Mouse (Mus musculus) CH12.LX (cell line): ENCODE measurements around the gene Tnip3. TPM values are rescaled to one million over a fixed set of nuclear protein-coding genes. Genes with fewer than 3 reads are reported as not detected.

Experiments
- DNase-seq: peaks from one replicate; pipeline ENCODE4 v3.0.0-alpha.2; 2013; ENCODE audit errors: extremely low read depth
- H3K27ac ChIP-seq: 2 replicates; pipeline ENCODE4 v1.5.1; 2012; ENCODE audit warnings: low read depth, mild to moderate bottlenecking, control low read depth, moderate library complexity; ENCODE audit not compliant: insufficient read depth
- H3K27me3 ChIP-seq: replicated peaks from 2 replicates; pipeline ENCODE3; 2012; ENCODE audit warnings: inconsistent platforms
- H3K36me3 ChIP-seq, 2 experiments: replicated peaks in 1 of 2; 2 replicates each; pipeline versions ENCODE3 to v1.6.1; 2012; ENCODE audit warnings: inconsistent platforms in 1 of 2, low read length in 1 of 2, mild to moderate bottlenecking in 1 of 2, mixed read lengths in 1 of 2, moderate library complexity in 1 of 2; ENCODE audit not compliant: control insufficient read depth in 1 of 2, insufficient read depth in 1 of 2
- H3K4me1 ChIP-seq, 2 experiments: 2 replicates each; pipeline ENCODE4 v1.6.1; 2012; ENCODE audit warnings: inconsistent platforms in 1 of 2, moderate library complexity in 1 of 2; ENCODE audit not compliant: insufficient read depth in 2 of 2, control insufficient read depth in 1 of 2
- H3K4me2 ChIP-seq: 2 replicates; pipeline ENCODE4 v1.6.1; 2012; ENCODE audit warnings: low read depth, mild to moderate bottlenecking, control low read depth; ENCODE audit not compliant: poor library complexity, insufficient read depth, severe bottlenecking
- H3K4me3 ChIP-seq, 3 experiments: fragments of 150-350 bp in 1 of 3; sonication (generic) in 1 of 3; replicated peaks in 1 of 3; 2 replicates each; pipeline versions ENCODE3 to v1.5.1; 2011 to 2012; ENCODE audit warnings: low read depth in 2 of 3, low read length in 2 of 3, mild to moderate bottlenecking in 2 of 3, moderate library complexity in 2 of 3, control low read depth in 1 of 3, improper control_type of control experiment in 1 of 3, inconsistent platforms in 1 of 3, mixed read lengths in 1 of 3; ENCODE audit not compliant: poor library complexity in 1 of 3
- H3K79me2 ChIP-seq: replicated peaks from 2 replicates; pipeline ENCODE4 v1.6.1; 2012; ENCODE audit warnings: mild to moderate bottlenecking, moderate library complexity; ENCODE audit not compliant: control insufficient read depth, poor library complexity, insufficient read depth, severe bottlenecking; ENCODE audit errors: extremely low read depth
- H3K9ac ChIP-seq: 2 replicates; pipeline ENCODE4 v1.6.1; 2012; ENCODE audit warnings: low read depth, mild to moderate bottlenecking, control low read depth, moderate library complexity; ENCODE audit not compliant: insufficient read depth
- H3K9me3 ChIP-seq: replicated peaks from 2 replicates; pipeline ENCODE3; 2012; ENCODE audit warnings: low read length, inconsistent platforms, mixed read lengths
- BHLHE40 ChIP-seq: IDR thresholded peaks from 2 replicates; pipeline ENCODE4 v1.6.1; 2011; ENCODE audit warnings: mild to moderate bottlenecking, low read depth, low read length, improper control_type of control experiment
- CHD1 ChIP-seq: IDR thresholded peaks from 2 replicates; pipeline ENCODE4 v1.6.1; 2012; ENCODE audit warnings: low read depth, low read length, improper control_type of control experiment, inconsistent platforms
- CHD2 ChIP-seq: IDR thresholded peaks from 2 replicates; pipeline ENCODE4 v1.6.1; 2011; ENCODE audit warnings: low read length, improper control_type of control experiment
- CTCF ChIP-seq, 2 experiments: IDR thresholded peaks in 1 of 2; conservative IDR thresholded peaks in 1 of 2; 2 replicates each; pipeline ENCODE4 v1.5.1; 2011 to 2012; ENCODE audit warnings: low read depth in 2 of 2, low read length in 2 of 2, improper control_type of control experiment in 1 of 2, inconsistent platforms in 1 of 2, mild to moderate bottlenecking in 1 of 2, moderate library complexity in 1 of 2
- E2F4 ChIP-seq: IDR thresholded peaks from 2 replicates; pipeline ENCODE4 v1.6.1; 2011; ENCODE audit warnings: low read depth, low read length, improper control_type of control experiment; ENCODE audit not compliant: insufficient replicate concordance
- ELF1 ChIP-seq: IDR thresholded peaks from 2 replicates; pipeline ENCODE4 v1.6.1; 2014; ENCODE audit warnings: low read depth, mild to moderate bottlenecking, inconsistent platforms, low read length, improper control_type of control experiment
- EP300 ChIP-seq: IDR thresholded peaks from 2 replicates; pipeline ENCODE4 v1.6.1; 2011; ENCODE audit warnings: low read length, improper control_type of control experiment
- ETS1 ChIP-seq: conservative IDR thresholded peaks from 2 replicates; pipeline ENCODE4 v1.6.1; 2012; ENCODE audit warnings: low read depth, mild to moderate bottlenecking, inconsistent platforms, low read length, improper control_type of control experiment, moderate library complexity
- GABPA ChIP-seq: IDR thresholded peaks from 2 replicates; pipeline ENCODE4 v1.6.1; 2012; ENCODE audit warnings: low read depth, low read length, improper control_type of control experiment, inconsistent platforms; ENCODE audit not compliant: insufficient replicate concordance
- HCFC1 ChIP-seq: IDR thresholded peaks from 2 replicates; pipeline ENCODE4 v1.6.1; 2012; ENCODE audit warnings: low read depth, mild to moderate bottlenecking, inconsistent platforms, low read length, improper control_type of control experiment
- IRF4 ChIP-seq: IDR thresholded peaks from 2 replicates; pipeline ENCODE4 v1.6.1; 2014; ENCODE audit warnings: low read depth, mild to moderate bottlenecking, inconsistent platforms, low read length, improper control_type of control experiment
- JUN ChIP-seq: IDR thresholded peaks from 2 replicates; pipeline ENCODE4 v1.6.1; 2011; ENCODE audit warnings: low read depth, mild to moderate bottlenecking, low read length, improper control_type of control experiment, moderate library complexity; ENCODE audit not compliant: insufficient read depth
- JUND ChIP-seq: conservative IDR thresholded peaks from 2 replicates; pipeline ENCODE4 v1.6.1; 2011; ENCODE audit warnings: low read depth, low read length, improper control_type of control experiment
- KAT2A ChIP-seq: IDR thresholded peaks from 2 replicates; pipeline ENCODE4 v1.6.1; 2012; ENCODE audit warnings: low read length, improper control_type of control experiment, inconsistent platforms; ENCODE audit not compliant: insufficient replicate concordance
- MAFK ChIP-seq: IDR thresholded peaks from 2 replicates; pipeline ENCODE4 v1.6.1; 2011; ENCODE audit warnings: low read length, improper control_type of control experiment; ENCODE audit not compliant: insufficient replicate concordance
- MAX ChIP-seq: IDR thresholded peaks from 2 replicates; pipeline ENCODE4 v1.6.1; 2011; ENCODE audit warnings: low read length, improper control_type of control experiment
- MAZ ChIP-seq: IDR thresholded peaks from 2 replicates; pipeline ENCODE4 v1.6.1; 2012; ENCODE audit warnings: low read depth, mild to moderate bottlenecking, inconsistent platforms, low read length, improper control_type of control experiment, moderate library complexity
- MEF2A ChIP-seq: IDR thresholded peaks from 2 replicates; pipeline ENCODE4 v1.6.1; 2014; ENCODE audit warnings: low read depth, mild to moderate bottlenecking, inconsistent platforms, low read length, improper control_type of control experiment, borderline replicate concordance
- MXI1 ChIP-seq: IDR thresholded peaks from 2 replicates; pipeline ENCODE4 v1.6.1; 2011; ENCODE audit warnings: mild to moderate bottlenecking, low read depth, low read length, improper control_type of control experiment
- MYC ChIP-seq: IDR thresholded peaks from 2 replicates; pipeline ENCODE4 v1.6.1; 2011; ENCODE audit warnings: low read depth, mild to moderate bottlenecking, improper control_type of control experiment, low read length
- NELFE ChIP-seq: IDR thresholded peaks from 2 replicates; pipeline ENCODE4 v1.6.1; 2011; ENCODE audit warnings: low read depth, low read length, improper control_type of control experiment
- NRF1 ChIP-seq: IDR thresholded peaks from 2 replicates; pipeline ENCODE4 v1.6.1; 2014; ENCODE audit warnings: low read depth, mild to moderate bottlenecking, inconsistent platforms, low read length, improper control_type of control experiment, moderate library complexity
- PAX5 ChIP-seq: IDR thresholded peaks from 2 replicates; pipeline ENCODE4 v1.6.1; 2012; ENCODE audit warnings: low read length, inconsistent platforms, mixed read lengths
- POLR2A ChIP-seq: IDR thresholded peaks from 2 replicates; pipeline ENCODE4 v1.6.1; 2011; ENCODE audit warnings: low read depth, mild to moderate bottlenecking, improper control_type of control experiment, low read length
- POLR2AphosphoS2 ChIP-seq: IDR thresholded peaks from 2 replicates; pipeline ENCODE4 v1.6.1; 2011; ENCODE audit warnings: low read depth, low read length, improper control_type of control experiment
- RAD21 ChIP-seq: IDR thresholded peaks from 2 replicates; pipeline ENCODE4 v1.6.1; 2011; ENCODE audit warnings: low read depth, mild to moderate bottlenecking, low read length, improper control_type of control experiment, moderate library complexity
- RCOR1 ChIP-seq: conservative IDR thresholded peaks from 2 replicates; pipeline ENCODE4 v1.6.1; 2012; ENCODE audit warnings: low read depth, mild to moderate bottlenecking, inconsistent platforms, low read length, improper control_type of control experiment
- SIN3A ChIP-seq: IDR thresholded peaks from 2 replicates; pipeline ENCODE4 v1.6.1; 2012; ENCODE audit warnings: low read length, improper control_type of control experiment, inconsistent platforms
- SMC3 ChIP-seq: IDR thresholded peaks from 2 replicates; pipeline ENCODE4 v1.6.1; 2011; ENCODE audit warnings: low read depth, low read length, improper control_type of control experiment
- TBP ChIP-seq: conservative IDR thresholded peaks from 2 replicates; pipeline ENCODE4 v1.6.1; 2011; ENCODE audit warnings: low read depth, low read length, improper control_type of control experiment
- TCF12 ChIP-seq: IDR thresholded peaks from 2 replicates; pipeline ENCODE4 v1.6.1; 2014; ENCODE audit warnings: low read depth, mild to moderate bottlenecking, inconsistent platforms, low read length, improper control_type of control experiment
- UBTF ChIP-seq: IDR thresholded peaks from 2 replicates; pipeline ENCODE4 v1.6.1; 2012; ENCODE audit warnings: low read depth, mild to moderate bottlenecking, inconsistent platforms, low read length, improper control_type of control experiment, moderate library complexity
- USF1 ChIP-seq: IDR thresholded peaks from 2 replicates; pipeline ENCODE4 v1.6.1; 2014; ENCODE audit warnings: low read depth, mild to moderate bottlenecking, inconsistent platforms, low read length, improper control_type of control experiment
- USF2 ChIP-seq: conservative IDR thresholded peaks from 2 replicates; pipeline ENCODE4 v1.6.1; 2011; ENCODE audit warnings: low read depth, low read length, improper control_type of control experiment
- ZC3H11A ChIP-seq: IDR thresholded peaks from 2 replicates; pipeline ENCODE4 v1.6.1; 2012; ENCODE audit warnings: low read depth, mild to moderate bottlenecking, inconsistent platforms, low read length, improper control_type of control experiment
- ZKSCAN1 ChIP-seq: IDR thresholded peaks from 2 replicates; pipeline ENCODE4 v1.6.1; 2012; ENCODE audit warnings: low read depth, inconsistent platforms, low read length, improper control_type of control experiment, borderline replicate concordance
- ZMIZ1 ChIP-seq: IDR thresholded peaks from 2 replicates; pipeline ENCODE4 v1.6.1; 2012; ENCODE audit warnings: low read depth, mild to moderate bottlenecking, inconsistent platforms, low read length, improper control_type of control experiment
- ZNF384 ChIP-seq: IDR thresholded peaks from 2 replicates; pipeline ENCODE4 v1.6.1; 2012; ENCODE audit warnings: low read depth, low read length, improper control_type of control experiment, inconsistent platforms
- dilution Hi-C: fragments of 300-500 bp; cut with MboI; formaldehyde crosslinking; loops from 2 replicates; pipeline ENCODE4 v1.14.3; 2020; ENCODE audit warnings: low sequenced_read_pairs; ENCODE audit not compliant: extremely low pct_unique_long_range_greater_than_20kb, extremely low pct_ligation_motif_present
- in situ Hi-C: fragments of 300-500 bp; cut with MboI; formaldehyde crosslinking; loops from 3 replicates; pipeline ENCODE4 v1.14.3; 2019; ENCODE audit warnings: low sequenced_read_pairs, low pct_ligation_motif_present, low pct_unique_long_range_greater_than_20kb, mixed read lengths
- polyA plus RNA-seq: library from polyadenylated mRNA; unstranded; fragments of >175 nt; gene quantifications from 2 replicates; pipeline ENCODE4 v1.2.1, GENCODE M21; 2012; ENCODE audit warnings: low read depth; ENCODE audit not compliant: insufficient read length
- total RNA-seq, 2 experiments: library from RNA; depleted of rRNA; stranded (reverse); fragments of 300-350 nt in 1 of 2; fragments of >200 nt in 1 of 2; gene quantifications; 2 replicates each; pipeline ENCODE4 v1.2.3; 2012 to 2014

The Tnip3 gene
- total and polyA plus RNA-seq, 3 experiments: 1.4 to 2.5 (median 2.5) TPM

GRCm38 (mm10) chr6:65594171-65594570 is 69.1 kb downstream of the Tnip3 start:
- Histone ChIP-seq H3K27me3 (no peaks in the 10 kb centered on the region), H3K36me3 (no peaks in the 10 kb centered on the region), H3K4me2 (no peak overlapping the region), H3K4me3 (no peak overlapping the region), H3K79me2 (no peaks in the 10 kb centered on the region), H3K4me1 (peaks cover 0 to 74% of the 10 kb centered on the region in 2 experiments; a peak in 2 of 4 replicates), H3K9me3 (no peaks in the 10 kb centered on the region), H3K9ac (no peak overlapping the region), H3K27ac (no peak overlapping the region)
- DNase-seq: peak; percentile 94
- TF ChIP-seq CTCF (conservative IDR thresholded peaks at IDR 0.05 in 1 of 2, IDR thresholded peaks at IDR 0.05 in 1 of 2; ENCODE audit: low read depth in 2 of 2, low read length in 2 of 2) (no peak), ZC3H11A (no peak), TBP (no peak), JUND (peak; percentile 98), ZKSCAN1 (no peak), HCFC1 (0 out of 2 replicates have a peak, but pooled peaks have one; percentile 14), ZNF384 (0 out of 2 replicates have a peak, but pooled peaks have one; percentile 13), USF1 (no peak), SMC3 (peak; percentile 23; the same call in 1 of the 2 replicates), POLR2AphosphoS2 (no peak), JUN (peak; percentile 93), ETS1 (peak; percentile 76), MAZ (0 out of 2 replicates have a peak, but pooled peaks have one; percentile 47), POLR2A (peak; percentile 24; the same call in 1 of the 2 replicates), KAT2A (no peak), EP300 (peak; percentile 99), E2F4 (no peak), GABPA (no peak), MYC (peak; percentile 48; the same call in 1 of the 2 replicates), RAD21 (no peak; the same call in none of the 2 replicates), TCF12 (peak; percentile 71; the same call in 1 of the 2 replicates), BHLHE40 (peak; percentile 71), MAFK (peak; percentile 73; the same call in 1 of the 2 replicates), MXI1 (peak; percentile 76; the same call in 1 of the 2 replicates), MAX (peak; percentile 79; the same call in 1 of the 2 replicates), NRF1 (no peak), NELFE (no peak), CHD1 (no peak), IRF4 (peak; percentile 98), MEF2A (peak; percentile 82), UBTF (no peak), ZMIZ1 (no peak), SIN3A (peak; percentile 69; the same call in 1 of the 2 replicates), ELF1 (peak; percentile 75), RCOR1 (peak; percentile 86), USF2 (no peak), CHD2 (peak; percentile 73), PAX5 (no peak)
- in situ Hi-C loops (no loop called here), dilution Hi-C loops (no loop called here)
